Mouse (Mus musculus) c-Kit-positive CD71-positive TER-119-negative erythroid progenitor cells, embryonic 14.5 days (primary cell): ENCODE measurements around the gene Tmem274.

ENCODE experiments used
- DNase-seq: peaks from one replicate; pipeline ENCODE4 v3.0.0-alpha.2; 2013; ENCODE audit warnings: low read depth

Tmem274 gene

DNA sequence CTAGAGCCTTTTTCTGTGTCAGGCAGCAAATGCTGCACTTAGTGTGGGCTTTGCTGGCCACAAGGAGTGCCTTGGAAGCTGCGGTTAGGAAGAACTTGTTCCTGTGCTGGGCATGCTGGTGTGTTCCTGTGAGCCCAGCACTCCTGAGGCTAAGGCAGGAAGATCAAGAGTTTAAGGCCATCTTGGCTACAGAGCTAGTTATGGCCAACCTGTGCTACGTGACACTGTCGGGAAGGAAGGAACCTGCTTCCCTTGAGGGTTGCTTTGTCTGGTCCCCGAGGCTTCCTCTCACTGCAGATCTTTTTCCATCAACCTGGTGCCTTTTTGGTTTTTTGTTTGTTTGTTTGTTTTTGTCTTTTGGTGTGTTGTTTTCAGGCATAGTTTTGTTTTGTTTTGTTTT, 48.0 kb downstream of the Tmem274 start:
- no peak for DNase-seq

GRCm38 (mm10) chr4:149525811-149526210, 48.6 kb downstream of the Tmem274 start:
- no peak for DNase-seq

- DNase-seq, result no peak
These were observed 49.2 kb downstream of the Tmem274 start for GRCm38 (mm10) chr4:149526330-149526729.

GRCm38 (mm10) chr4:149527621-149528354, 50.6 kb downstream of the Tmem274 start:
- no peak for DNase-seq

- no peak for DNase-seq
These were observed 52.5 kb downstream of the Tmem274 start for GRCm38 (mm10) chr4:149529691-149530090.
